Mouse (Mus musculus): ENCODE measurements around the gene Arid3c. TPM values are rescaled to one million over a fixed set of nuclear protein-coding genes. Genes with fewer than 3 reads are reported as not detected.
"Not testable (repeated sequence)": the region's sequence is repeated elsewhere in the genome, so short reads cannot be mapped to it uniquely, and the experiment has no call there.

Gene Arid3c
- total and polyA plus RNA-seq, 2 experiments from 2014 or later = 0.15 TPM; not detected in 1

DNA sequence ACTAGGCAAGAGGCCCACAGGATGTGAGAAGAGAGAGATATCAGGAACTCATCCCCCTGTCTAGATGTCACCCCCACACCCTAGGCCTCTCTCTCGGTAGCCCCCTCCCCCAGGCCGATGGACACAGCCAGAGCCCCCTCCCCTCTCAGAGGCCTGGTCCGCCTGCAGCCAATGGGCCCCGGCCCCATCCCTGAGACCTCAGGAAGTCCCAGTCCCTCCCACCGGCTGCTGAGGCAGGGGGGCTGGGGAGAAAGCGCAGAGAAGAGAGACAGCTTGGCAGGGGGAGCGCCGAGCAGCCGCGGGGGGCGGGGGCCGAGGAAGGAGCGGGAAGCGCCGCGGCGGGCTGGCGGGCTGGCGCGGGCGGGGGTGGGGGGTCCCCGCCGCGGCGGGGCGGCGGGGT lies 47.6 kb downstream of the Arid3c start:
- not testable (repeated sequence) for DNase-seq; H3K36me3 ChIP-seq (ENCODE audit: insufficient read depth); H3K9me3 ChIP-seq (ENCODE audit: low read length); H3K27ac ChIP-seq (ENCODE audit: low read depth, low read length); H3K9ac ChIP-seq; H3K4me3 ChIP-seq (ENCODE audit: low read depth, low read length); H3K4me1 ChIP-seq (ENCODE audit: insufficient read depth); H3K27me3 ChIP-seq (ENCODE audit: insufficient read depth, low read length)
- H3K4me2 ChIP-seq (ENCODE audit: low read depth) = peak overlapping the region; percentile 38
- no CpG with 5 or more reads among the region's 27 CpGs for WGBS
- peak; percentile 56 for ATAC-seq

DNA sequence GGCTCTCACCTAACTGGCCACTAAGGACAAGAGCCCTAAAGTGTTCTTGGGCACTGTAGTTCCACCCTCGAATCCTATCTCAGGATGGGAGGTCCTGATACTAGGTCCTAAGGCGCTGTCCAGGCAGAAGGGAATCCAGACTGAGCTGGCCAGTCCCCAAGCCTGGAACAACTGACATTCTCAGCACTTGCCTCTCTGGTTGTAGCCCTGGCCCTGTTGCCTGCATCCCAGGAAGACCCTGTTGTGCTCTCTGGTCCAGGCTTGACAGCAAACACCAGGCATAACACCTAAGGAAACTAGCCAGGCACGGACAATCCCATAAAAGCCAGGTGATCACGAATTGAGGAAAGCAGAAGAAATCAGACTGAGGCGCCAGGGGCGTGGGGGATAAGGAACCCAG lies 48.2 kb downstream of the Arid3c start:
- peak overlapping the region; percentile 38 for H3K4me2 ChIP-seq (ENCODE audit: low read depth)
- TF ChIP-seq CTCF (IDR thresholded peaks at IDR 0.05; ENCODE audit: low read depth) = no peak
- WGBS = 29% methylated on average over 6 of the region's 6 CpGs
- no peaks in the 10 kb centered on the region for H3K27me3 ChIP-seq (ENCODE audit: insufficient read depth, low read length)
- H3K36me3 ChIP-seq (ENCODE audit: insufficient read depth) = no peaks in the 10 kb centered on the region
- H3K27ac ChIP-seq (ENCODE audit: low read depth, low read length) = no peak overlapping the region
- no peak for DNase-seq
- no peak overlapping the region for H3K4me3 ChIP-seq (ENCODE audit: low read depth, low read length)
- no peak overlapping the region for H3K9ac ChIP-seq
- H3K4me1 ChIP-seq (ENCODE audit: insufficient read depth) = peaks cover 9% of the 10 kb centered on the region
- no peak for ATAC-seq
- no peaks in the 10 kb centered on the region for H3K9me3 ChIP-seq (ENCODE audit: low read length)

DNA sequence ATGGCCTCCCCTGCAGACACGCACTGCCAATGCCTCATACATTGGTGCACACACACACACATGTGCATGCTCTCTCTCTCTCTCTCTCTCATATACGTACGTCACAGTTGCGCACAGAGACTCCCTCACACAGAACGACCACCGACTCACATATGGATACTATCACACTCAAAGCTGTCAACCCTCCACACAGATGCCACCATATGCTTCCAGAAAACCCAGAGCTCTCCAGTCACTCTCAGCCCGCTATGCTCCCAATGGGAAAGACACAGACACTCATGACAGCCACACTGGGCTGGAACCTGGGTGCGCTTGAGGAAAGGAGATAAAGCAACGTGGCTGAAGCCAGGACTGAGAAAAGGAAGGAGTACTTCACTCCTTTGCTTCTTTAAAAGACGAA lies 49.0 kb downstream of the Arid3c start:
- DNase-seq (peak; percentile 78), ATAC-seq (peak; percentile 59)
- H3K9me3 ChIP-seq (ENCODE audit: low read length) = no peaks in the 10 kb centered on the region
- peaks cover 11% of the 10 kb centered on the region for H3K4me1 ChIP-seq (ENCODE audit: insufficient read depth)
- 0 out of 2 replicates have a peak overlapping the region, but pooled peaks have one; percentile 38 for H3K4me2 ChIP-seq (ENCODE audit: low read depth)
- no peak overlapping the region for H3K4me3 ChIP-seq (ENCODE audit: low read depth, low read length)
- H3K9ac ChIP-seq = no peak overlapping the region
- TF ChIP-seq CTCF (IDR thresholded peaks at IDR 0.05; ENCODE audit: low read depth) = no peak
- WGBS = 49% methylated on average over 10 of the region's 10 CpGs
- H3K27ac ChIP-seq (ENCODE audit: low read depth, low read length) = peak overlapping the region; percentile 2
- H3K27me3 ChIP-seq (ENCODE audit: insufficient read depth, low read length) = no peaks in the 10 kb centered on the region
- no peaks in the 10 kb centered on the region for H3K36me3 ChIP-seq (ENCODE audit: insufficient read depth)

DNA sequence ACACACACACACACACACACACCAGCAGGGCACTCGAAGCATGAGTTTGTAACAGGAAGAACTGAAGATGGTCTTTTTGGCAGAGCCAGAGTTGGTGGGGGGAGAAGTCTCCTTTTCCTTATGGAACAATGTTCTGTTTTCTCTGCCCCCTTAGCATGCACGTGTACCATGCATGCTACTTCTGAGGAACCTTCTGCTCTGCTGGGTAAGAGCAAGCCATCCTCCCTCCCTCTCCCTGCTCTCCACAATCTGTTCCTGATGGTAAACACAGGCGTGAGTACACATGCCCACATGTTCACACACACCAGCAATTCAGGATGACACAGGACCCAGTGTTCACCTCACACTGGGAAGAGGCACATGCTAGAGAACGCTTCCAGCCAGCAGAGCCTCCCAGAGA lies 49.8 kb downstream of the Arid3c start:
- no peak for TF ChIP-seq CTCF (IDR thresholded peaks at IDR 0.05; ENCODE audit: low read depth)
- 35% methylated on average over 4 of the region's 4 CpGs for WGBS
- H3K4me3 ChIP-seq (ENCODE audit: low read depth, low read length) = no peak overlapping the region
- no peaks in the 10 kb centered on the region for H3K27me3 ChIP-seq (ENCODE audit: insufficient read depth, low read length)
- H3K4me1 ChIP-seq (ENCODE audit: insufficient read depth) = peaks cover 16% of the 10 kb centered on the region
- DNase-seq = peak; percentile 60
- H3K36me3 ChIP-seq (ENCODE audit: insufficient read depth) = no peaks in the 10 kb centered on the region
- no peak overlapping the region for H3K27ac ChIP-seq (ENCODE audit: low read depth, low read length)
- H3K4me2 ChIP-seq (ENCODE audit: low read depth) = no peak overlapping the region
- H3K9ac ChIP-seq = no peak overlapping the region
- ATAC-seq = peak; percentile 34
- no peaks in the 10 kb centered on the region for H3K9me3 ChIP-seq (ENCODE audit: low read length)

GRCm38 (mm10) chr4:41679291-41679690 lies 51.7 kb downstream of the Arid3c start:
- no peak overlapping the region for H3K4me2 ChIP-seq (ENCODE audit: low read depth)
- ATAC-seq (no peak), DNase-seq (no peak)
- H3K36me3 ChIP-seq (ENCODE audit: insufficient read depth) = no peaks in the 10 kb centered on the region
- no peak for TF ChIP-seq CTCF (IDR thresholded peaks at IDR 0.05; ENCODE audit: low read depth)
- no peaks in the 10 kb centered on the region for H3K27me3 ChIP-seq (ENCODE audit: insufficient read depth, low read length)
- H3K9ac ChIP-seq = no peak overlapping the region
- H3K4me3 ChIP-seq (ENCODE audit: low read depth, low read length) = no peak overlapping the region
- H3K9me3 ChIP-seq (ENCODE audit: low read length) = no peaks in the 10 kb centered on the region
- 60% methylated on average over 1 of the region's 2 CpGs for WGBS
- H3K4me1 ChIP-seq (ENCODE audit: insufficient read depth) = peaks cover 16% of the 10 kb centered on the region
- no peak overlapping the region for H3K27ac ChIP-seq (ENCODE audit: low read depth, low read length)

GRCm38 (mm10) chr4:41678863-41679262 lies 52.1 kb downstream of the Arid3c start:
- Histone ChIP-seq H3K36me3 (ENCODE audit: insufficient read depth) (no peaks in the 10 kb centered on the region), H3K9me3 (ENCODE audit: low read length) (no peaks in the 10 kb centered on the region), H3K4me2 (ENCODE audit: low read depth) (no peak overlapping the region), H3K27me3 (ENCODE audit: insufficient read depth, low read length) (no peaks in the 10 kb centered on the region), H3K4me1 (ENCODE audit: insufficient read depth) (peaks cover 16% of the 10 kb centered on the region), H3K9ac (no peak overlapping the region), H3K4me3 (ENCODE audit: low read depth, low read length) (no peak overlapping the region), H3K27ac (ENCODE audit: low read depth, low read length) (no peak overlapping the region)
- DNase-seq (no peak), ATAC-seq (no peak)
- TF ChIP-seq CTCF (IDR thresholded peaks at IDR 0.05; ENCODE audit: low read depth) = no peak
- 71% methylated on average over 6 of the region's 6 CpGs for WGBS

DNA sequence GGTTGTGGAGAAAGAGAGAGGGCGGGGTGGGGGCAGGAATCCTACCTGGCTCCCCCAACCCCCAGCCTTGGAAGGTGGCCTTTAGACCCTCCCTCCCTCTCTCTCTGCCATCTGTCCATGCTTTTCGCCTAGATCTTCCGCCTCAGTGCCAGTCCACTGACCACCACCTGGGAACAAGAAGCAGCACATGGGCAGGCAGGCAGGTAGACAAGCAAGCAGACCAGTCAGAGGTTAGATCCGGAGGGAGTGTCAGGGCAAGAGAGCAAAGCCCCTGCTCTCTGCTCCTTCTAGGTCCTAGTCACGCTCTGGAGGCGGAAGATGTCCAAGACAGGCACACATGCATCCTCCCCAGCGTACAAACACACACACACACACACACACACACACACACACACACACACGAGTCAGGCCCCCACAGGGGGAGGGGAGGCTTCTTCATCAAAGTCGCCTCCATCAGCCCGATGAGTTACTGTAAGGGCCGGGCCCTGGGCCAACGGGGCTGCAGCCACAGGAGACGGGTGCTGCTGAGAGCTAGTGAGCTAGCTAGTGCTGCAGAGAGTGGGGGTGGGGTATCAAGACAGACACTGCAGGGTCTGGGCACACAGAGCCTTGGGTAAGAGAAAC lies 53.8 kb downstream of the Arid3c start:
- no peaks in the 10 kb centered on the region for H3K36me3 ChIP-seq (ENCODE audit: insufficient read depth)
- H3K4me1 ChIP-seq (ENCODE audit: insufficient read depth) = peaks cover 15% of the 10 kb centered on the region
- no peak for TF ChIP-seq CTCF (IDR thresholded peaks at IDR 0.05; ENCODE audit: low read depth)
- H3K4me3 ChIP-seq (ENCODE audit: low read depth, low read length) = no peak overlapping the region
- ATAC-seq (peak; percentile 48; the same call in 1 of the 2 replicates), DNase-seq (peak; percentile 63)
- WGBS = 35% methylated on average over 13 of the region's 13 CpGs
- H3K9ac ChIP-seq = no peak overlapping the region
- H3K4me2 ChIP-seq (ENCODE audit: low read depth) = no peak overlapping the region
- no peaks in the 10 kb centered on the region for H3K9me3 ChIP-seq (ENCODE audit: low read length)
- H3K27ac ChIP-seq (ENCODE audit: low read depth, low read length) = peak overlapping the region; percentile 29; the same call in 1 of the 2 replicates
- H3K27me3 ChIP-seq (ENCODE audit: insufficient read depth, low read length) = no peaks in the 10 kb centered on the region
